Mouse (Mus musculus) gonadal fat pad, adult 2 months (tissue): ENCODE results near the gene Actg2. TPM values are rescaled to one million over a fixed set of nuclear protein-coding genes. Genes with fewer than 3 reads are reported as not detected.

ENCODE experiments used
- DNase-seq: peaks from one replicate; pipeline ENCODE4 v3.0.0-alpha.2; 2012; ENCODE audit warnings: low read depth
- polyA plus RNA-seq: library from polyadenylated mRNA; depleted of rRNA; stranded (reverse); fragments of >200 nt; gene quantifications from 2 replicates; pipeline ENCODE4 v1.2.3, GENCODE M21; 2012

Gene Actg2
- polyA plus RNA-seq, 1 experiment, result 1,397 TPM

- DNase-seq, result no peak
Observed at GRCm38 (mm10) chr6:83512495-83512894, 23.6 kb downstream of the Actg2 start.

- DNase-seq, result no peak
Observed at GRCm38 (mm10) chr6:83510210-83510609, 25.9 kb downstream of the Actg2 start.

GRCm38 (mm10) chr6:83509442-83509841 lies 26.6 kb downstream of the Actg2 start:
- no peak for DNase-seq

- no peak for DNase-seq
Observed at GRCm38 (mm10) chr6:83507168-83507546, 28.9 kb downstream of the Actg2 start.

GRCm38 (mm10) chr6:83506258-83507167 lies 29.6 kb downstream of the Actg2 start, which contains the start of gene Dguok:
Dguok (minus strand) TSS chr6:83506969.
- DNase-seq, result no peak

- DNase-seq, result no peak
Observed at GRCm38 (mm10) chr6:83505554-83505953, 30.5 kb downstream of the Actg2 start.

GRCm38 (mm10) chr6:83503361-83503760 lies 32.7 kb downstream of the Actg2 start:
- no peak for DNase-seq

GRCm38 (mm10) chr6:83502656-83503055 lies 33.4 kb downstream of the Actg2 start:
- no peak for DNase-seq

- DNase-seq, result no peak
Observed at GRCm38 (mm10) chr6:83501524-83502310, 34.3 kb downstream of the Actg2 start.

GRCm38 (mm10) chr6:83500462-83500861 lies 35.6 kb downstream of the Actg2 start:
- DNase-seq, result no peak

- DNase-seq, result no peak
Observed at GRCm38 (mm10) chr6:83499078-83499477, 37.0 kb downstream of the Actg2 start.

GRCm38 (mm10) chr6:83496753-83497710 lies 39.0 kb downstream of the Actg2 start:
- no peak for DNase-seq

- DNase-seq, result no peak
Observed at GRCm38 (mm10) chr6:83496009-83496752, 39.9 kb downstream of the Actg2 start.

GRCm38 (mm10) chr6:83490622-83491021 lies 45.4 kb downstream of the Actg2 start:
- DNase-seq, result no peak

GRCm38 (mm10) chr6:83488200-83488599 lies 47.9 kb downstream of the Actg2 start:
- DNase-seq, result no peak

GRCm38 (mm10) chr6:83487298-83487697 lies 48.8 kb downstream of the Actg2 start:
- no peak for DNase-seq

GRCm38 (mm10) chr6:83485854-83486253 lies 50.2 kb downstream of the Actg2 start:
- DNase-seq, result no peak

- no peak for DNase-seq
Observed at GRCm38 (mm10) chr6:83483776-83484175, 52.3 kb downstream of the Actg2 start.

GRCm38 (mm10) chr6:83482418-83483085 lies 53.5 kb downstream of the Actg2 start:
- DNase-seq, result no peak

- no peak for DNase-seq
Observed at GRCm38 (mm10) chr6:83480019-83480655, 55.9 kb downstream of the Actg2 start.
